Mouse (Mus musculus): ENCODE results near the gene Slc25a25. TPM values are rescaled to one million over a fixed set of nuclear protein-coding genes. Genes with fewer than 3 reads are reported as not detected.

The Slc25a25 gene
- polyA plus RNA-seq (2014; fragmentation: Illumina TruSeq; extraction: RNeasy Lipid Tissue Mini Kit (QIAGEN cat#74804)): 1.1 TPM

GRCm38 (mm10) chr2:32450881-32451844 is at the start of gene Slc25a25:
TSS of gene Slc25a25 (minus strand) at chr2:32451445.

GRCm38 (mm10) chr2:32449761-32450754 is 1.2 kb downstream of the Slc25a25 start, which contains the start of gene Naif1:
TSS of gene Naif1 (plus strand) at chr2:32450457.

GRCm38 (mm10) chr2:32395484-32395945 is 55.7 kb downstream of the Slc25a25 start, which contains the start of gene Ptges2:
TSS of gene Ptges2 (plus strand) at chr2:32395896.

GRCm38 (mm10) chr2:32387706-32388490 is 63.3 kb downstream of the Slc25a25 start, which contains the start of gene Lcn2:
TSS of gene Lcn2 (minus strand) at chr2:32388252.

GRCm38 (mm10) chr2:32381775-32382223 is 69.4 kb downstream of the Slc25a25 start, which contains the start of gene 1110008P14Rik:
TSS of gene 1110008P14Rik (minus strand) at chr2:32381938.

Other genes with a start within 250 kb of the Slc25a25 start
- gene Pomt1, start 214.9 kb downstream of the Slc25a25 start, polyA plus RNA-seq (2014; fragmentation: Illumina TruSeq; extraction: RNeasy Lipid Tissue Mini Kit (QIAGEN cat#74804)): 13.1 TPM
- 22.8 TPM for gene Uck1, start 191.3 kb downstream of the Slc25a25 start, polyA plus RNA-seq (2014; fragmentation: Illumina TruSeq; extraction: RNeasy Lipid Tissue Mini Kit (QIAGEN cat#74804))
- gene Golga2, start 164.1 kb downstream of the Slc25a25 start, polyA plus RNA-seq (2014; fragmentation: Illumina TruSeq; extraction: RNeasy Lipid Tissue Mini Kit (QIAGEN cat#74804)): 19.7 TPM
- gene Swi5, start 163.4 kb downstream of the Slc25a25 start, polyA plus RNA-seq (2014; fragmentation: Illumina TruSeq; extraction: RNeasy Lipid Tissue Mini Kit (QIAGEN cat#74804)): 398 TPM
- gene Ciz1, start 99.1 kb downstream of the Slc25a25 start, polyA plus RNA-seq (2014; fragmentation: Illumina TruSeq; extraction: RNeasy Lipid Tissue Mini Kit (QIAGEN cat#74804)): 4.8 TPM
- gene Dnm1, start 98.1 kb downstream of the Slc25a25 start, polyA plus RNA-seq (2014; fragmentation: Illumina TruSeq; extraction: RNeasy Lipid Tissue Mini Kit (QIAGEN cat#74804)): 1.4 TPM
- 1.7 TPM for gene 1110008P14Rik, start 69.5 kb downstream of the Slc25a25 start, polyA plus RNA-seq (2014; fragmentation: Illumina TruSeq; extraction: RNeasy Lipid Tissue Mini Kit (QIAGEN cat#74804))
- 5.6 TPM for gene Lcn2, start 63.2 kb downstream of the Slc25a25 start, polyA plus RNA-seq (2014; fragmentation: Illumina TruSeq; extraction: RNeasy Lipid Tissue Mini Kit (QIAGEN cat#74804))
- gene Ptges2, start 55.5 kb downstream of the Slc25a25 start, polyA plus RNA-seq (2014; fragmentation: Illumina TruSeq; extraction: RNeasy Lipid Tissue Mini Kit (QIAGEN cat#74804)): 1.9 TPM
- gene Naif1, start 988 bp downstream of the Slc25a25 start, polyA plus RNA-seq (2014; fragmentation: Illumina TruSeq; extraction: RNeasy Lipid Tissue Mini Kit (QIAGEN cat#74804)): 0.83 TPM
- gene Fam102a, start 83.9 kb upstream of the Slc25a25 start, polyA plus RNA-seq (2014; fragmentation: Illumina TruSeq; extraction: RNeasy Lipid Tissue Mini Kit (QIAGEN cat#74804)): 4.4 TPM
- gene Dpm2, start 119.4 kb upstream of the Slc25a25 start, polyA plus RNA-seq (2014; fragmentation: Illumina TruSeq; extraction: RNeasy Lipid Tissue Mini Kit (QIAGEN cat#74804)): 3.4 TPM
- not detected for gene Pip5kl1, start 123.4 kb upstream of the Slc25a25 start, polyA plus RNA-seq (2014; fragmentation: Illumina TruSeq; extraction: RNeasy Lipid Tissue Mini Kit (QIAGEN cat#74804))
- not detected for gene 9430097D07Rik, start 124.2 kb upstream of the Slc25a25 start, polyA plus RNA-seq (2014; fragmentation: Illumina TruSeq; extraction: RNeasy Lipid Tissue Mini Kit (QIAGEN cat#74804))
- gene St6galnac4, start 135.7 kb upstream of the Slc25a25 start, polyA plus RNA-seq (2014; fragmentation: Illumina TruSeq; extraction: RNeasy Lipid Tissue Mini Kit (QIAGEN cat#74804)): 1.8 TPM
- gene St6galnac6, start 148.3 kb upstream of the Slc25a25 start, polyA plus RNA-seq (2014; fragmentation: Illumina TruSeq; extraction: RNeasy Lipid Tissue Mini Kit (QIAGEN cat#74804)): 2.8 TPM
- 1.8 TPM for gene Ak1, start 170.3 kb upstream of the Slc25a25 start, polyA plus RNA-seq (2014; fragmentation: Illumina TruSeq; extraction: RNeasy Lipid Tissue Mini Kit (QIAGEN cat#74804))
- gene Eng, start 195.2 kb upstream of the Slc25a25 start, polyA plus RNA-seq (2014; fragmentation: Illumina TruSeq; extraction: RNeasy Lipid Tissue Mini Kit (QIAGEN cat#74804)): 1.1 TPM